Mouse (Mus musculus): ENCODE measurements around the gene Hmcn1.

GRCm38 (mm10) chr1:150748783-150749182 is 244.5 kb downstream of the Hmcn1 start:
- no peak for TF ChIP-seq POLR2A (IDR thresholded peaks at IDR 0.05; ENCODE audit: extremely low read depth, insufficient read depth, low read length)
- TF ChIP-seq CTCF (IDR thresholded peaks at IDR 0.05; ENCODE audit: low read depth, low read length) = no peak
